Mouse (Mus musculus): Measurements from ENCODE around the gene Runx1.

- TF ChIP-seq CTCF (IDR thresholded peaks at IDR 0.05; ENCODE audit: insufficient read depth, low read length) = no peak
- no peak for TF ChIP-seq POLR2A (IDR thresholded peaks at IDR 0.05; ENCODE audit: borderline replicate concordance, extremely low read depth, low read depth, low read length)
Measured at GRCm38 (mm10) chr16:92654294-92654950, 171.5 kb downstream of the Runx1 start.

Data from lung, adult 2 months (tissue).